Mouse (Mus musculus) adrenal gland, adult 2 months (tissue): ENCODE results near the gene Siah3. TPM values are rescaled to one million over a fixed set of nuclear protein-coding genes. Genes with fewer than 3 reads are reported as not detected.
"Not testable (repeated sequence)": the region's sequence is repeated elsewhere in the genome, so short reads cannot be mapped to it uniquely, and the experiment has no call there.

Experiments
- DNase-seq: peaks from one replicate; pipeline ENCODE4 v3.0.0; 2021
- long read RNA-seq: library from polyadenylated mRNA; stranded (forward); transcript quantifications from one replicate; pipeline ENCODE4 v2.0.0, GENCODE M21; 2021
- polyA plus RNA-seq: library from polyadenylated mRNA; depleted of rRNA; stranded (reverse); fragments of >200 nt; gene quantifications from 2 replicates; pipeline ENCODE4 v1.2.3, GENCODE M21; 2012; rRNA removed
- total RNA-seq, 2 experiments: library from RNA; stranded (reverse); gene quantifications; 2 replicates each; pipeline ENCODE4 v1.2.3; 2021

Siah3 gene
- total RNA-seq (under 1 TPM; 0.09 to 0.21 TPM), polyA plus RNA-seq (0.12 and 0.13 TPM in 2 replicates)
- long read RNA-seq: 0 reads

GRCm38 (mm10) chr14:75455743-75456421 lies at the start of gene Siah3:
Gene Siah3 (plus strand): TSS chr14:75455982.
- peak; percentile 17 for DNase-seq

GRCm38 (mm10) chr14:75409772-75410171 lies 46.0 kb upstream of the Siah3 start:
- DNase-seq: no peak

DNA sequence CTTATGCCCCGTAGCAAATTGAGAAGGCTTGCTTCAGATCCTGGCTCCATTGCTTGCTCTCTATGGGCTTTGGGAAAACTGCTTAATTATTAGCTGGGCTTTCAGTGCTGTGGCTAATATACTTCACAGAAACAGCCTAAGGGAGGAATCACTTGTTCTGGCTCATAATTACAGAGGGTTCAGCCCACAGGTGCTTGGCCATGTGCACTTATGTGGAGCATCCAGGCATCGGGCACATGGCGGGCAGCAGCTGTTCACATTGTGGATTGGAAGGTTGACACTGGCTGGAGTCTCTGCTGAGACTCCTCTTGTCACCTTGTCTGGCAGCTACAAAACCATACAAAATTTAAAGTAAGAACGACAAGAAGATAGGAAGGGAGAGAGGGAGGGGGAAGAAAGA lies 45.4 kb upstream of the Siah3 start:
- no peak for DNase-seq

- no peak for DNase-seq
Measured at GRCm38 (mm10) chr14:75418721-75419120, 37.1 kb upstream of the Siah3 start.

DNA sequence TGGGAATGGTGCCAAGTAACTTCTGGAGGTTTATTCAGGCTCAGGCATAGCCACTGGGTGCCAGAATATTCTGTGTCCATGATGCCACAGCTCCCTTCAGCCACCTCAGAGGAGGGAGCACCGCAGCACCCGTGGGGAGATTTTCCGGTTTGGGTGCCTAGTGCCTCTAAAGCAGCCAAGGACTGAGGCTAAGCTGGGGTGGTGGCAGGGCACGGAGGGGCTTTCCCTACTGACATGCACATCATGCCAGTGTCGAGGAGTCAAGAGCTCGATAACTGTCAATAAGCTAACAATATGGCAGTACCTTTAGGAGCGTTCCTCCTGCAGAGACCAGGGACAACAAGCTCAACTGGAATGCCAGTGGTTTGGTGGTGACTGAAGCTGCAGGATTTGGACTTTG lies 35.9 kb upstream of the Siah3 start:
- no peak for DNase-seq

- DNase-seq: no peak
Measured at GRCm38 (mm10) chr14:75420811-75421210, 35.0 kb upstream of the Siah3 start.

DNA sequence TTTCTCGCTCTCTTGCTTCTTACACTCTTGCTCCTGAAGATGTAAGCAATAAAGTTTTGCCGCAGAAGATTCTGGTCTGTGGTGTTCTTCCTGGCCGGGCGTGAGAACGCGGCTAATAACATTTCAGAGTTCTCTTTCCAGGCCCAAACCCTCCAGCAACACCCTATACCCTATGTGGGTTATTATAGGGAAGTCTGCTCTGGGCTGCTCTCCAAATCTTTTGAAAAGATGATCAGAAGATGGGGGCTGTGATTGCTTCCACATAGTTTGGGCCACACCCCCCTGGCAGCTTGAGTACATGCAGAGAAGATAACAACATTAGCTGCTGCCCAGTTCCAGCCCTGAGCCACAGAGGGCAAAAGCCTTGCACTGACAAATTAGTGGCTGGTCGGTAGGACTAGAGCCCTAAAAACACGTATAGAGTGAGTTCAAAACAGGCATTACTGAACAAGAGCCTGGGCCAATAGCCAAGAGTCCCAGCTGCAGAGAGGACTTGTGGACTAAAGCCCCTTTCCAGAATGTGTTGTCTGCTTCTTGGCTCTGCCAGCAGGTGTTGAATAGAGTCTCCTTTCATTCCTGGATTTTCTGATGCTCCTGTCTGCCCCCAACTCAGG lies 24.5 kb upstream of the Siah3 start:
- DNase-seq: no peak

GRCm38 (mm10) chr14:75432850-75433249 lies 22.9 kb upstream of the Siah3 start:
- DNase-seq: no peak

- DNase-seq: no peak
Measured at GRCm38 (mm10) chr14:75434576-75434975, 21.2 kb upstream of the Siah3 start.

DNA sequence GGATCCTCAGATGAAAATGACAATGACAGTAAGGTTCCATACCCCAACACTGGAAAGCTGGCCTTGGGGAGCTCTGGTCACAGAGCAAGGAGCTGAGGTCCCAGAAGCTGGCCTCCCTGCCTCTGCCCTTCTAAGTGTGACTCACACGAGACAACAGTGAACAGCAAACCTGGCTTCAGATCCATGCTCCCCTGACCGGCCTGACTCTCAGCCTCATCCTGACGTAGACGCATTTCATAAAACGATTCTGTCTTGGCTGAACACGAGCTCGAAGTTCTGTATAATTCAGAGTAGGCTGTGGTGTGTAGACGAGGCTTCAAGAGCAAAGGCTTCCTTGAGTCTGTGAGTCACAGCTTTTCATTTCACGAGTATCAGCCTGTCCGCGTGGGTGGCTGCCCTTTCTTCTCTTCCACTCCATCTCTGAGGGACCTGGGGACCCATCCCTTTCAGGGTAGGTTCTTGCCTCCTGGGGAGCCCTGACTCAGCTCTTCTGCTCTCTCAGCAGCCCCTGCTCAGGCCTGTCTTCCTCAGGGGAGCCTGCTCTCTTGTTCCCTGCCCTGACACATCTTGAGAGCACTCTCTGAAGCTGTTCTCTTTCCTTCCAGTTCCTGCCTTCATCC lies 11.2 kb upstream of the Siah3 start:
- DNase-seq: peak; percentile 40

- DNase-seq: peak; percentile 85
Measured at GRCm38 (mm10) chr14:75445281-75445947, 10.4 kb upstream of the Siah3 start.

- DNase-seq: no peak
Measured at GRCm38 (mm10) chr14:75445948-75446281, 9.9 kb upstream of the Siah3 start.

GRCm38 (mm10) chr14:75446314-75446713 lies 9.5 kb upstream of the Siah3 start:
- DNase-seq: not testable (repeated sequence)

- DNase-seq: no peak
Measured at GRCm38 (mm10) chr14:75453906-75454305, 1.9 kb upstream of the Siah3 start.

GRCm38 (mm10) chr14:75454716-75455115 lies 1.1 kb upstream of the Siah3 start:
- DNase-seq: peak; percentile 29

- no peak for DNase-seq
Measured at GRCm38 (mm10) chr14:75455361-75455742, 430 bp upstream of the Siah3 start.

GRCm38 (mm10) chr14:75456489-75457220 lies 873 bp downstream of the Siah3 start:
- peak; percentile 47 for DNase-seq

DNA sequence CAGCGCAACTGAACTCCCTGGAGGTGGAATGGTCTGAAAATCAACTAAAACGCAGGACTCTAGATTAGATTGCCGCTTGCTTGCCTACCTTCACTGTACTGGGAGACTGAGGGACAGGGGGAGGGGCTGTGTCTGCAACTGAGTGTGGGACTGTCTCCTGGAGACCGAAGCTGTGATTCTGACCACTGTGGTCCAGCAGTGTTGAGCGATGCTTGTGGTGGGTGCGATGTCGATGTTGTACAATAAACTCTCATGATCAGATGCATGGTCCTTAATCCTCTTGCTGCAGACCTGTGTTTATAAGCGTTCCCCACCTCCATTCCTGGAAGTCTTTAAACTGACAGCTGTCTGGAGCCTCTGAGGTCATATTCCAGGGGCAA lies 1.4 kb downstream of the Siah3 start:
- DNase-seq: no peak

DNA sequence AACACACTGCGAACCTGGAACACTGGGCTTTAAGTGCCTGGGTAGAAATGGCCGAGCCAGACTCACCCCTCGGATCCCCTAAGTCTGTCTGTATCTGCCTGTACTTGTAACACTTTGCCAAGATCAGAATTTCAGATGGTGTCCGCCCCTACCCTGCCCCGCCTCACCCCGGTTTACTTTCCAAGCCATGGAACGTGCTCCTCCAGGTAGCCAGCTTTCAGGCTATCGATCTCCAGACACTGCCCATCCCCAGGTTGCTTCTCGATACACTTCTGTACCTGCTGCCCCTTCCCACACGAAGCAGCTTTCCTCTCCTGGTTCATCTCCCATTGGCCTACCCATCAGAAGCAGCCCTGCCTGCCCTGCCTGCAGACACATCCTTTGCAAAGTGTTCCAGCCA lies 3.6 kb downstream of the Siah3 start:
- DNase-seq: no peak

- no peak for DNase-seq
Measured at GRCm38 (mm10) chr14:75459991-75460390, 4.2 kb downstream of the Siah3 start.

- no peak for DNase-seq
Measured at GRCm38 (mm10) chr14:75460436-75460835, 4.7 kb downstream of the Siah3 start.

DNA sequence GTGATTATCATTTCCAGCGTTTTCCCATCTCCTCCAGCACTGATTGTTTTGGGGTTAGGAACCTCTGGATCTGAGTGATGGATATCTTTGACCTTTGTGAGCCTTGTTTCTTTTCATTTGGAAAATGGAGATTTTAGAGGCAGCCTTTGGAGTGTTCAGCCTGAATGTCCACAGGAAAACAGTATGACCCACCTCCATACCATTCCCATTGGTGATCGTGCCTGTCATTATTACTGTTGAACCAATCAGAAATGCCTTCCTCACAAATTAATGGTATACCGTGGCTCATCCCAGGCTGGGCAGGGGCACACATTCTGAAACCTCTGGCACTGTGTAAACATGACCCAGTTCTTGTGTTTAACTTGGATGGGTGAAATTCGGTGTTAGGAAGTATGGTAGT lies 6.0 kb downstream of the Siah3 start:
- DNase-seq: no peak
